Mouse (Mus musculus) stomach, embryonic 16.5 days (tissue): ENCODE data around the gene Ppm1b. TPM values are rescaled to one million over a fixed set of nuclear protein-coding genes. Genes with fewer than 3 reads are reported as not detected.

Experiments used
- ATAC-seq: fragments of 200-750 bp; cut with Nextera tagmentation; 2 replicates; pipeline ENCODE4 v1.8.0; 2017; ENCODE audit warnings: moderate number of reproducible peaks, moderate TSS enrichment; ENCODE audit not compliant: insufficient read depth, low FRiP score
- H3K27ac ChIP-seq: fragments of 300-500 bp; sonication (generic); 2 replicates; pipeline ENCODE4 v1.5.1; 2014; ENCODE audit warnings: low read length
- H3K27me3 ChIP-seq: fragments of 300-500 bp; sonication (generic); 2 replicates; pipeline ENCODE4 v1.6.1; 2014; ENCODE audit warnings: low read length, control low read depth, mixed read lengths; ENCODE audit not compliant: control insufficient read depth, insufficient read depth
- H3K36me3 ChIP-seq: fragments of 300-500 bp; sonication (generic); 2 replicates; pipeline ENCODE4 v1.6.1; 2014; ENCODE audit warnings: low read length; ENCODE audit not compliant: control insufficient read depth, insufficient read depth
- H3K4me1 ChIP-seq: fragments of 300-500 bp; sonication (generic); 2 replicates; pipeline ENCODE4 v1.6.1; 2014; ENCODE audit warnings: low read length, control low read depth, mixed read lengths; ENCODE audit not compliant: control insufficient read depth, insufficient read depth
- H3K4me2 ChIP-seq: fragments of 300-500 bp; sonication (generic); 2 replicates; pipeline ENCODE4 v1.6.1; 2014; ENCODE audit warnings: low read depth, low read length, mixed read lengths
- H3K4me3 ChIP-seq: fragments of 300-500 bp; sonication (generic); replicated peaks from 2 replicates; pipeline ENCODE4 v1.5.1; 2014; ENCODE audit warnings: mild to moderate bottlenecking, low read length
- H3K9ac ChIP-seq: fragments of 300-500 bp; sonication (generic); 2 replicates; pipeline ENCODE4 v1.6.1; 2014; ENCODE audit warnings: low read length
- H3K9me3 ChIP-seq: fragments of 300-500 bp; sonication (generic); replicated peaks from 2 replicates; pipeline ENCODE4 v1.6.1; 2016; ENCODE audit warnings: low read length, control low read depth; ENCODE audit not compliant: control insufficient read depth
- WGBS: fragments of 180-500 bp; shearing (Covaris S2); extraction: QIAGEN DNeasy Blood & Tissue Kit; methylation state at CpG from one replicate; pipeline ENCODE4 v1.1.7; 2014; 5-methylcytosine and 5-hydroxymethylcytosine counted together
- polyA plus RNA-seq: library from polyadenylated mRNA; unstranded; fragments of >200 nt; fragmentation: Nextera tagmentation; extraction: Ambion mirVana; gene quantifications from 2 replicates; pipeline ENCODE4 v1.2.1, GENCODE M21; 2015

The Ppm1b gene
- polyA plus RNA-seq, 1 experiment from 2014 or later = 56.1 TPM

DNA sequence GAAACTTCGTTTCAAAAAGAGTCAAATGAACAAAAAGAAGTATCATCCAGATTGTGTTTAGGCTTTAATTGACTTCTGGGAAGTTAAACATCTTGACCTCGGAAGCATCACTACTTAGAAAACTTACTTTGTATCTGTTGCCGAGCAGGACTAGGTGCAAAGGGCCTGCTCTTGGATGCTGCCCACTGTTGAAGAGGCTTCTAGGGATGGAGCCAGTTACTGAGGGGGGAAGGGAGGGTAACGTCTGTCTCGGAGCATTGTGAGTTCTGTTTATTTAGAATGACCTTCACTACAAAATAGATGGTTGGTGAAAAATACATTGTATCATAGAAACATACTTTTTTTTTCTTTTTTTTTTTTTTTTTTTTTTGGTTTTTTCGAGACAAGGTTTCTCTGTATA lies 7.1 kb downstream of the Ppm1b start:
- Histone ChIP-seq H3K27ac (no peak overlapping the region), H3K36me3 (peaks cover 8% of the 10 kb centered on the region; the same call in 1 of the 2 replicates), H3K9me3 (no peaks in the 10 kb centered on the region), H3K27me3 (no peaks in the 10 kb centered on the region), H3K4me2 (no peak overlapping the region), H3K9ac (no peak overlapping the region), H3K4me3 (no peak overlapping the region), H3K4me1 (peaks cover 15% of the 10 kb centered on the region)
- 61% methylated on average over 6 of the region's 6 CpGs for WGBS
- ATAC-seq = no peak

DNA sequence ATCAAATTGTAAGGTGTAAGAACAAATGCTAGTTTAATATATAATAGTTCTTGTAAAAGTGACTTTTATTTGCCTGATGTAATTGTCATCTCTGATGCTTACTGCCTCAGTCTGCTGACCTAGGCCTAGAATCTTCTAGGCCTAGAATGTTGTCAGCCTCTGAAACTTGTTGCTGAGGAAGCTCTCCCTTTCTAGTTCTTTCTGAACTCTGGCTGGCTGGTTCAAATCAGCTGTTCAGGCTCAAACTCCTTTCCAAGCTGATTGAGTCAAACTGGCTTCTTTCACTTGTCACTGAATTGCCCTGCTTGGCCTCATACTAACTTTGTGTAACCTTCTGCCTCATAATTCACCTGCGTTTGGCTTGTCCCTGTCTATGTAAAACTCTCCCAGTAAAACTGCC lies 9.7 kb downstream of the Ppm1b start:
- Histone ChIP-seq H3K9ac (no peak overlapping the region), H3K4me1 (no peaks in the 10 kb centered on the region), H3K4me2 (no peak overlapping the region), H3K27me3 (no peaks in the 10 kb centered on the region), H3K4me3 (no peak overlapping the region), H3K36me3 (peaks cover 8% of the 10 kb centered on the region; the same call in 1 of the 2 replicates), H3K9me3 (no peaks in the 10 kb centered on the region), H3K27ac (no peak overlapping the region)
- WGBS = 90% methylated on average over 1 of the region's 1 CpGs
- ATAC-seq = no peak

DNA sequence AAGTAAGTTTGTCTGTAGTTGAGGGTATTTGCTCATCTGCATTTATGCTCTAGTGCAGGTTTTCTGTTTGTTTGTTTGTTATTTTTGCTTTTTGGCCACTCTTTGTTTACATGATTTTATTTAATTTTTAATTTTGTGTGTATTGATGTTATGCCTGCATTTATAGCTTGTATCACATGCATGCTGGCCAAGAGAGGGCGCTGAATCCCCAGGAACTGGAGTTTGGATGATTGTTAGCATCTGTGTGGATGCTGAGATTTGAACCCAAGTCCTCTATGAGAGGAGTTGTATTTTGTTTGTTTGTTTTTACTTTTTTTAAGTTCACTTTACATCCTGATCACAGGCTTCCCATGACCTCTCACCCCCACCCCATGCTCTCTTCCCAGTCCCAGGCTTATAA lies 10.5 kb downstream of the Ppm1b start:
- no peak overlapping the region for H3K27ac ChIP-seq
- H3K9me3 ChIP-seq = no peaks in the 10 kb centered on the region
- no peaks in the 10 kb centered on the region for H3K27me3 ChIP-seq
- 73% methylated on average over 1 of the region's 1 CpGs for WGBS
- no peak for ATAC-seq
- no peaks in the 10 kb centered on the region for H3K4me1 ChIP-seq
- no peak overlapping the region for H3K4me3 ChIP-seq
- no peak overlapping the region for H3K4me2 ChIP-seq
- no peak overlapping the region for H3K9ac ChIP-seq
- H3K36me3 ChIP-seq = peaks cover 8% of the 10 kb centered on the region; the same call in 1 of the 2 replicates

- Histone ChIP-seq H3K4me2 (no peak overlapping the region), H3K36me3 (peaks cover 7% of the 10 kb centered on the region; the same call in 1 of the 2 replicates), H3K27ac (no peak overlapping the region), H3K27me3 (no peaks in the 10 kb centered on the region), H3K4me1 (no peaks in the 10 kb centered on the region), H3K9me3 (no peaks in the 10 kb centered on the region), H3K9ac (no peak overlapping the region), H3K4me3 (no peak overlapping the region)
- ATAC-seq = no peak
- 82% methylated on average over 8 of the region's 8 CpGs for WGBS
Measured at GRCm38 (mm10) chr17:84969916-84970315, 13.4 kb downstream of the Ppm1b start.

DNA sequence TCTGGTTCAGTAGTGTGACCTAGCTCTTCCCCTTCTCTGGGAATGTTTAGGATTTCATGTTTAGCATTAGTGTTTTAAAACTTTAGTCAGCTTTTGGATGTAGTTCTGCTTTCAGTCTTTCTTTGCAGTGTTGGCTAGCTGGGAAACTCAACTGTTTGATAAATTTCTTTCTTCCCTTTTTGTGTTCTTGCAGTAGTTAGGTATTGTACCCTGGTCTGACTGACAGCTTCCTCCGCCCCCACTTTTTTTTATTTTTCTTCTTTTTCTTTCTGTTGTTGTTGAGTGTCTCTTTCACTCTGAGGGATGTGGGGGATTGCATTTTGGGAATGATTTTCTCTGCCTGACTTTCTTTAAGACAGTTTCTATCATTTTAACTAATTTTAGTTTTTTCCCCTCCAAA lies 25.2 kb downstream of the Ppm1b start:
- no peak for ATAC-seq
- Histone ChIP-seq H3K4me1 (no peaks in the 10 kb centered on the region), H3K36me3 (no peaks in the 10 kb centered on the region; the same call in 1 of the 2 replicates), H3K4me2 (no peak overlapping the region), H3K27me3 (no peaks in the 10 kb centered on the region), H3K27ac (no peak overlapping the region), H3K9ac (no peak overlapping the region), H3K4me3 (no peak overlapping the region), H3K9me3 (peaks cover 7% of the 10 kb centered on the region; the same call in 1 of the 2 replicates)
- WGBS = 88% methylated on average over 1 of the region's 1 CpGs

- H3K4me3 ChIP-seq = no peak overlapping the region
- H3K9me3 ChIP-seq = no peaks in the 10 kb centered on the region
- H3K9ac ChIP-seq = no peak overlapping the region
- H3K4me1 ChIP-seq = peaks cover 4% of the 10 kb centered on the region; the same call in 1 of the 2 replicates
- no peaks in the 10 kb centered on the region; the same call in 1 of the 2 replicates for H3K36me3 ChIP-seq
- H3K4me2 ChIP-seq = no peak overlapping the region
- H3K27me3 ChIP-seq = no peaks in the 10 kb centered on the region
- ATAC-seq = peak; percentile 58; the same call in 1 of the 2 replicates
- H3K27ac ChIP-seq = no peak overlapping the region
- 81% methylated on average over 2 of the region's 2 CpGs for WGBS
Measured at GRCm38 (mm10) chr17:84982735-84983134, 26.2 kb downstream of the Ppm1b start.

GRCm38 (mm10) chr17:84986368-84986767 lies 29.8 kb downstream of the Ppm1b start:
- no peak overlapping the region for H3K9ac ChIP-seq
- no peak overlapping the region for H3K27ac ChIP-seq
- no peak overlapping the region for H3K4me3 ChIP-seq
- no peaks in the 10 kb centered on the region for H3K36me3 ChIP-seq
- H3K9me3 ChIP-seq = no peaks in the 10 kb centered on the region
- no peaks in the 10 kb centered on the region for H3K27me3 ChIP-seq
- WGBS = 54% methylated on average over 5 of the region's 5 CpGs
- H3K4me1 ChIP-seq = peaks cover 4% of the 10 kb centered on the region; the same call in 1 of the 2 replicates
- no peak for ATAC-seq
- no peak overlapping the region for H3K4me2 ChIP-seq

DNA sequence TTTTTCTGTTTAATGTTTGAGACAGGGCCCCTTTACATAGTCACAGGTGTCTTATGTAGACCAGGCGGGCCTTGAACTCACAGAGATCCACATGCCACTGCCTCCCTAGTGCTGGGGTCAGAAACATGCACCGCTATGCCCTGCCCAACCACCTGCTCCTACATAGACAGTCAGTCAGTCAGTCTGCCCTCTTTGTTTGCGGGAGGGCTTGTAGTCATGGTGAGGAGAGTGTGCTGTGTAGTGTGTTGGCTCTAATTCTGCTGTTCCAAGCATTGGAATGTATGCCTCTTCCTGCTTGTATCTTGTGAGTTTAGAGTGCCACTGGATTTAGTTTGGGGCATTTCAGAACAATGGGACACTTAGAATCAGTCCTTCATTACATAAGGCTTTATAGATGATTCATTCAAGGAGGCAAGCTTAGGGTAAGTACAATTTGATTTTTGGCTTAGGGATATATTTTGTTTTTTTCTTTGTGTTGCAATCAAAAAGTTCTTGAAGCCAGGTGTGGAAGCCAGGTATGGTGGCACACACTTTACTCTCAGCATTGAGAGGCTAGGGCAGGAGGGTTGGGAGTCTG lies 31.4 kb downstream of the Ppm1b start:
- no peak for ATAC-seq
- Histone ChIP-seq H3K9me3 (no peaks in the 10 kb centered on the region), H3K27me3 (no peaks in the 10 kb centered on the region), H3K36me3 (no peaks in the 10 kb centered on the region), H3K27ac (no peak overlapping the region), H3K4me2 (no peak overlapping the region), H3K9ac (no peak overlapping the region), H3K4me3 (no peak overlapping the region), H3K4me1 (peaks cover 4% of the 10 kb centered on the region; the same call in 1 of the 2 replicates)
- 81% methylated on average over 3 of the region's 3 CpGs for WGBS

- Histone ChIP-seq H3K4me1 (peaks cover 4% of the 10 kb centered on the region; the same call in 1 of the 2 replicates), H3K27me3 (no peaks in the 10 kb centered on the region), H3K27ac (no peak overlapping the region), H3K4me2 (no peak overlapping the region), H3K36me3 (no peaks in the 10 kb centered on the region), H3K4me3 (no peak overlapping the region), H3K9me3 (no peaks in the 10 kb centered on the region), H3K9ac (no peak overlapping the region)
- no peak for ATAC-seq
Measured at GRCm38 (mm10) chr17:84988514-84988913, 32.0 kb downstream of the Ppm1b start.
